Mouse (Mus musculus) ES-Bruce4 (cell line): ENCODE measurements around the gene Man1c1.

Experiments
- CTCF ChIP-seq: IDR thresholded peaks from one replicate; pipeline ENCODE4 v1.8.1; 2011; ENCODE audit warnings: low read depth, low read length
- EP300 ChIP-seq: IDR thresholded peaks from 2 replicates; pipeline ENCODE4 v1.6.1; 2011; ENCODE audit warnings: low read depth, low read length; ENCODE audit not compliant: insufficient read depth

DNA sequence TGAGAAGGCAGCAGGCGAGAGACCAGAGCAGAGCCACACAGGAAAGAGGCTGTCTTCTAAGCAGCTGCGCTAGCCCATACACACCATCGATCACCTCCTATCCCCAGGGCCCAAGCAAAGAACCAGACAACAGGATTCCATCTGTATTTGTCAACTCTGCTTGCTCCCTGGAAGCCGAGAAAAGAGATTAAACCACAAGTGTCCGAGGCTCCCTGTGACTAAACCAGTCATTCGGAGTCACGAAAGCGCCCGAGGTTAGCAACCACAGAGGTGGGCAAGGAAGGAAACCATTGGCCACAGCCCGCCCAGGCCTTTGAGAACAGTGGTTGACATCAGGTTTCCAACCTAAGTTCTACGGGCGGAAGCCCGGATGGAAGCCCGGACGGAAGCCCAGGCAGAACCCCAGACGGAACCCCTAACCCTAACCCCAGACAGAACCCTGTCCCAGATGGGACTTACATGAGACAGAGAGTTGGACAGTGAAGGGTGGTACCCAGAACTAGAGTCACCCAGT, 32.4 kb downstream of the Man1c1 start:
- TF ChIP-seq EP300 = no peak
- TF ChIP-seq CTCF = no peak
